Mouse (Mus musculus) embryonic facial prominence, embryonic 12.5 days (tissue): Measurements from ENCODE around the gene Tpo. TPM values are rescaled to one million over a fixed set of nuclear protein-coding genes. Genes with fewer than 3 reads are reported as not detected.

ENCODE experiments used
- ATAC-seq: fragments of 200-750 bp; cut with Nextera tagmentation; 2 replicates; pipeline ENCODE4 v1.8.0; 2017; ENCODE audit not compliant: insufficient number of reproducible peaks, insufficient read depth, low FRiP score, low TSS enrichment
- H3K27ac ChIP-seq: fragments of 300-500 bp; sonication (generic); 2 replicates; pipeline ENCODE4 v1.5.1; 2016; ENCODE audit warnings: mild to moderate bottlenecking
- H3K27me3 ChIP-seq: fragments of 300-500 bp; sonication (generic); 2 replicates; pipeline ENCODE4 v1.6.1; 2016; ENCODE audit warnings: mild to moderate bottlenecking, moderate library complexity
- H3K36me3 ChIP-seq: fragments of 300-500 bp; sonication (generic); 2 replicates; pipeline ENCODE4 v1.6.1; 2016; ENCODE audit warnings: mild to moderate bottlenecking
- H3K4me1 ChIP-seq: fragments of 300-500 bp; sonication (generic); 2 replicates; pipeline ENCODE4 v1.6.1; 2016
- H3K4me2 ChIP-seq: fragments of 300-500 bp; sonication (generic); replicated peaks from 2 replicates; pipeline ENCODE4 v1.6.1; 2016; ENCODE audit warnings: mild to moderate bottlenecking, moderate library complexity
- H3K4me3 ChIP-seq: fragments of 300-500 bp; sonication (generic); 2 replicates; pipeline ENCODE4 v1.5.1; 2016; ENCODE audit warnings: mild to moderate bottlenecking
- H3K9ac ChIP-seq: fragments of 300-500 bp; sonication (generic); 2 replicates; pipeline ENCODE4 v1.6.1; 2016; ENCODE audit warnings: mild to moderate bottlenecking, moderate library complexity
- H3K9me3 ChIP-seq: fragments of 300-500 bp; sonication (generic); 2 replicates; pipeline ENCODE4 v1.6.1; 2016; ENCODE audit warnings: mild to moderate bottlenecking, moderate library complexity
- WGBS: fragments of 180-500 bp; shearing (Covaris S2); methylation state at CpG from one replicate; pipeline ENCODE4 v1.1.7; 2016; 5-methylcytosine and 5-hydroxymethylcytosine counted together
- polyA plus RNA-seq: library from polyadenylated mRNA; unstranded; fragments of >200 nt; fragmentation: Nextera tagmentation; extraction: Ambion mirVana; gene quantifications from 2 replicates; pipeline ENCODE4 v1.2.1, GENCODE M21; 2016

Tpo gene
- polyA plus RNA-seq, 1 experiment from 2014 or later = 0.08 TPM

DNA sequence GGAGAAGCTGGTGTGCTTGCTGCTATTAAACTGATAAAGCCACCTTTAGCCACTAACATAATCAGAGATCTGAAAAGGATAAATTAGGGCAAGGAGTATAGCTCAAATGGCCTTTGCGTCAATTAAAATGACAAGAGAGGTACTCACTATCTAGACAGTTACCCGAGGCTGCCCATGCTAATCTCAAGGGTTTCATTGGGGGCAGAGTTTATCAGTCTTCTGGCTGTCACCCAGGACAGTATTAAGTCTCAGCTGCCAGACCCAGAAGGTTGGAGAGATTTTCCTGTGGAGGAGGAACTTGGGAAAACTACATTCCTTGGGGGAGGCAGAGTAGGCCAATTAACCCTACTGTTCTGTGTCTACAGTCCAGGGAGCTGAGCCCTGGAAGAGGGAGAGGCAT lies 63.1 kb downstream of the Tpo start:
- no peak for ATAC-seq
- H3K27ac ChIP-seq = no peak overlapping the region
- H3K4me3 ChIP-seq = no peak overlapping the region
- H3K4me2 ChIP-seq = no peak overlapping the region
- H3K9me3 ChIP-seq = no peaks in the 10 kb centered on the region
- WGBS = 74% methylated on average over 2 of the region's 2 CpGs
- no peak overlapping the region for H3K9ac ChIP-seq
- no peaks in the 10 kb centered on the region for H3K27me3 ChIP-seq
- no peaks in the 10 kb centered on the region for H3K36me3 ChIP-seq
- no peaks in the 10 kb centered on the region for H3K4me1 ChIP-seq

DNA sequence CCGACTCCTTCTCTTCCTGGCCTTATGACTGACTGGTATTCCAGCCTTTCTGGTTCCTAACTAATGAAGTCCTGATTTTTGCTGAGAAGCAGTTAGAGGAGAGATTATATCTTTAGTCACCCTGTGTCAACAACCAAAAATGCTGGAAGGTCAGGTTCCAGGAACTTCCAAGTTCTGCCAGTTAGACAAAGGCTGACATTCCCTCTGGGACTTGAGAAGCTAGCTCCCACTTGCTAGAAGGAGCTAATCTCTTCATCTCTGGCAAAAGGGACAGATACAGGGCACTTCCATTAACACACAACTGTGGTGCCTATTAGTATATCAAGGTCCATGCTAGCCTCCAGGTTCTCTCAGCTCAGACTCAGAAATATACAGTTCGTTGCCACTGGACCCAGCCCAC lies 64.6 kb downstream of the Tpo start:
- no peak for ATAC-seq
- H3K36me3 ChIP-seq = no peaks in the 10 kb centered on the region
- no peak overlapping the region for H3K9ac ChIP-seq
- no peak overlapping the region for H3K4me3 ChIP-seq
- no peaks in the 10 kb centered on the region for H3K9me3 ChIP-seq
- H3K27me3 ChIP-seq = no peaks in the 10 kb centered on the region
- H3K4me1 ChIP-seq = no peaks in the 10 kb centered on the region
- no peak overlapping the region for H3K4me2 ChIP-seq
- H3K27ac ChIP-seq = no peak overlapping the region
- WGBS = 69% methylated on average over 2 of the region's 2 CpGs

DNA sequence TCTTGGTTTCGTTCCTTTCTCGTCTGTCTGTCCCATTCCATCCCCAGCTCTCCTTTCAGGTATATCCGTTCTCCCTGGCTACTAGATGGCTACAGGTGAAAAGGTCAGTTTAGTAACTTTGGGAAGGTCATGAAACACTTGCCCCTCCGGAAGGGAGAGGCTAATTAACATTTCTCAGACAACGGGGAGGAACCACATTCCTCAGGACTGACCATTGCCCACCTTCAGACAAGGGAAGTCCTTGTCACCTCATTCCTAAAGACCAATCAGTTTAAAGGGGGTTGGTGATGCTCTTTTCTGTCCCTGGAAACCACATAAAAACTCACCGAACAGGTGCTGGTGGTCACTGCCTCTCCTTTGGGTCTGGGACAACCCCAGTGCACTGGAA lies 70.3 kb downstream of the Tpo start:
- H3K9ac ChIP-seq = no peak overlapping the region

DNA sequence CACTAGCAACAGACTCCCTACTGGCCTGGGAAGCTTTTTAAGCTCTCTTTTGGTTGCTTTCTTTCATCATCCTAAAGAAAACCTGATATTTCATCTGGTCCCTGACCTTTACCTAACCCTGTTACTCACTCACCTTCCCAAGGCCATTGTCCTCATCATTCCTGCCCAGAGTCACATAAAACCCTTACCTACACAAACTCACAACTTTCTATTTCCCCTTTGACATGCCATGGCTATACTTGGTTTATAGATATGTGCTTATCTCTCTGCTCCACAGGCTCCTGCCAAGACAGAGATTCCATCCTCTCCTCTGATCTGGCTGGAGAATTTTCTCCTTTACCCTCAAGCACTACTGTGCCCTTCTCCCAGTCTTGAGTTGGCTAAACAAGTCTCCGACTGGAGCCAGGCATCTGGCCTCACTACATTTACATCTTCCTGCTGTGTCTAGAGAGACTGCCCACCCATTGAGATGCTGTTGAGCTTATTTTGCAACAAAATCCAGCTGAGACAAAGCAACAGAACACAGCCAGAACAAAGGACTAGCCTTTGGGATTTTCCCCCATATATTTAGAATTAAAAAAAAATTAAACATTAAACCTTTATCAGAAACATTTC lies 70.8 kb downstream of the Tpo start:
- H3K4me2 ChIP-seq = no peak overlapping the region
- 16% methylated on average over 1 of the region's 1 CpGs for WGBS
- no peak for ATAC-seq
- H3K27me3 ChIP-seq = no peaks in the 10 kb centered on the region
- H3K4me1 ChIP-seq = no peaks in the 10 kb centered on the region
- H3K9me3 ChIP-seq = no peaks in the 10 kb centered on the region
- no peak overlapping the region for H3K27ac ChIP-seq
- H3K36me3 ChIP-seq = no peaks in the 10 kb centered on the region
- H3K4me3 ChIP-seq = no peak overlapping the region
- H3K9ac ChIP-seq = no peak overlapping the region

More for the DNA sequence above, 70.3 kb downstream of the Tpo start:
- WGBS = 21% methylated on average over 6 of the region's 6 CpGs
- Histone ChIP-seq H3K36me3 (no peaks in the 10 kb centered on the region), H3K4me1 (no peaks in the 10 kb centered on the region), H3K4me3 (no peak overlapping the region), H3K9me3 (no peaks in the 10 kb centered on the region), H3K27me3 (no peaks in the 10 kb centered on the region), H3K4me2 (no peak overlapping the region), H3K27ac (no peak overlapping the region)
- no peak for ATAC-seq

DNA sequence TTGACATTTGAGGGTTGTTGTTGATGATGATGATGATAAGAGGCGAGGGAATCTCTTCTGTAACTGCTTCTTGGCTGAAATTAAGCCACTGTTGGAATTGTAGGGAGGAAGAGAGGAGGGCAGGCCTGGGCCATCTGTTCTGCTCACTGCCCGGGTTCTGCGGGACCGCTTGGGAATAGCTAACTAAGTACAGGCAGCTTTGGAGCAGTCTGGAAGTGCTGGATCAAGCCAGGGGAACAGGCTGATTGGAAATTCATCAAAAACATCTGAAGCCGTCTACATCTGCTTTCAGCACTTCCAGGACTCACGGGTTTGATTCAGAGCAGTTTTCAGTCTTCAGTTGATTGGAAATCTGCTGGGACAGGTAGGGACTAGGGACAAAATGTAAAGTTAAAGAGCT lies 74.4 kb downstream of the Tpo start:
- Histone ChIP-seq H3K27me3 (no peaks in the 10 kb centered on the region), H3K9me3 (no peaks in the 10 kb centered on the region), H3K4me3 (no peak overlapping the region), H3K9ac (no peak overlapping the region), H3K4me1 (no peaks in the 10 kb centered on the region), H3K4me2 (no peak overlapping the region), H3K27ac (no peak overlapping the region), H3K36me3 (no peaks in the 10 kb centered on the region)
- 50% methylated on average over 6 of the region's 6 CpGs for WGBS
- ATAC-seq = no peak

DNA sequence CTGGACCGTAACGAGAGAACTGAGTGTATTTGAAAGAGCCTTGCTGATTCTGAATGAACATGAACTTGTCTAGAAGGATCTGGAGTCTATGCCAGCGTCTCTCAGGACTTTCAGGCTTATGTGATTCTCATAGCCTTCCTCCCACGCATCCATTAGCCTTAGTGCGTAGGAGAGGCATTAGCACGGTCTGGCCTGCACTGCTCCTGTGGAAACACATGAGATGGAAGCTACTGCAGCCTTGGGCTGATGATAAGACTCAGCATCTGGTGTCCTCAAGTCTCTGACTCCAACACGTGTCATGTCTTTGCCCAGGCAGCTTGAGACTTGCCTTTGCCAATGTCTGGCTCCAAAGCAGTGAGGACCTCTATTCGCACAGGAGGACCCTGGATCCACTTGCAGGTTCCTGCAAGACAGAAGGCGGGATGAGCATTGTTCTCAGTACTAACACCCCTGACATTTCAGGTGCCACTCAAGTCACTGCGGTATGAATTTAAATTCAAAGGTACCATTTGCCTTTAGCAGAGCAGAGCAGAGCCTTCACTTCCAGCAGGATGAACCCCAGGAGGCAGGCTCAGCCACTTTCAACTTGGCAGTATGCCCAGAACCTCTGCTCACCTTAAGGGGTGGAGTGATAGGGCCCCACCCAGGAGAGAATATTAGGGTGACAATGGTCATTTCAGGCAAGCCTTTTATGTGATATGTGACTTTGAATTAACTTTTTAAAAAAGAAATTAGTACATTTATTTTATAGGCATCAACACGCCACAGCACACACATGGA lies 77.5 kb downstream of the Tpo start:
- Histone ChIP-seq H3K36me3 (no peaks in the 10 kb centered on the region), H3K4me2 (no peak overlapping the region), H3K9ac (no peak overlapping the region), H3K27ac (no peak overlapping the region), H3K9me3 (no peaks in the 10 kb centered on the region), H3K27me3 (no peaks in the 10 kb centered on the region), H3K4me1 (no peaks in the 10 kb centered on the region), H3K4me3 (no peak overlapping the region)
- ATAC-seq = no peak
- 86% methylated on average over 11 of the region's 11 CpGs for WGBS

DNA sequence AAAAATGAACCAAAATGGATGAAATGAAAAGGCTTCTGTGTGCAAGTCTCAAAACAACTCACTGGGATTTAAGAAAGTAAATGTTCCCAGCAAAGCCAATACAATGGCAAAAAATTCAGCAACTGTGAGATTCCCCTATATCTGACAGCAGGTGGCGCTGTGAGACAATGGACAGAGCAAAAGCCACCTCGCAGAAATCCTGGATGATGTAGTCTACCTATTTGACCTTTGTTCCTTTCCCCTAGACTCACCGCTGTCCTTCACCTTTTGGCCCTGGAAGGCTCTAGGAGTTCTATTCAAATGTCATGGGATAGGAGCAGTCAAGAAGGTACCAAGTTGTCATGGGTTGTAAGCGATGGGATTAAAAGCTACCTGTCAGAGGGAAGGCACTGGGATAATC lies 82.2 kb downstream of the Tpo start:
- Histone ChIP-seq H3K27me3 (no peaks in the 10 kb centered on the region), H3K4me3 (no peak overlapping the region), H3K4me1 (no peaks in the 10 kb centered on the region), H3K36me3 (no peaks in the 10 kb centered on the region), H3K9me3 (no peaks in the 10 kb centered on the region), H3K27ac (no peak overlapping the region), H3K4me2 (no peak overlapping the region), H3K9ac (no peak overlapping the region)
- no peak for ATAC-seq
- 19% methylated on average over 4 of the region's 4 CpGs for WGBS

DNA sequence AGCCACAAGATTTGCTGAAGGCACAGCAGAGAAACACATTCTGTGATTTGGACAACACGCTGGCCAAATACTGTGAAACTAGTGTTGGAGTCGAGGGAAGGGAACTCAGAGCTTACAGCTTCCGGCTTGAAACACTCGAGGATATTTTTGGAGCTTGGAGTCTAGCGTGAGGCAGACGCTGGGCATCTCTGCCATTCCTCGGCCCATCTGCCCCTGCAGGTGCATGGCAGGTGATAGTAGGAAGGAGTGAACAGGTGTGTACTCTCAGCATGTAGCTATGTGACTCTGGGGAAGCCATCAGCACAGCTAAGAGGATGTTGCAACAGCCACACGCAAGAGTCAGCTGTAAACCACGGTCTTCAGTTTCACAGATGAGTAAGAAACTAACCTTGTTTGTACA lies 82.6 kb downstream of the Tpo start:
- Histone ChIP-seq H3K9ac (no peak overlapping the region), H3K9me3 (no peaks in the 10 kb centered on the region), H3K4me2 (no peak overlapping the region), H3K27ac (no peak overlapping the region), H3K4me1 (no peaks in the 10 kb centered on the region), H3K4me3 (no peak overlapping the region), H3K27me3 (no peaks in the 10 kb centered on the region), H3K36me3 (no peaks in the 10 kb centered on the region)
- no peak for ATAC-seq
- WGBS = 76% methylated on average over 9 of the region's 9 CpGs

DNA sequence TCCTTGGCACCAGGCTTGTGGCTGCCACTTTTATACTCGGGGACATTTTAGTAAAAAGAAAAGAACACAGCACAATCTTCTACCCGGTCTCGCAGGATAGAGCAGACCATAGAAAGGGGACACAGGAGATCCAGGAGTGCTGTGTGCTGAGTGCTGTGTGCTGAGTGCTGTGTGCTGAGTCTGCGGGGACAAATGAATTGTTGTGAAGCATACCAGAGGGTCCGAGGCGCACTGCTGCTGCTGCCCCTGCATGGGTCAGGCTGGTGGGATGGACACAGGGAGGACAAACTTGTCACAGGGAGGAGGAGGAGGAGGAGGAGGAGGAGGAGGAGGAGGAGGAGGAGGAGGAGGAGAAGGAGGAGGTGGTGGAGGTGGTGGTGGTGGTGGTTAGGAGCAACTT lies 83.6 kb downstream of the Tpo start:
- H3K27me3 ChIP-seq = no peaks in the 10 kb centered on the region
- no peak overlapping the region for H3K4me2 ChIP-seq
- no peak overlapping the region for H3K9ac ChIP-seq
- H3K4me3 ChIP-seq = no peak overlapping the region
- H3K36me3 ChIP-seq = no peaks in the 10 kb centered on the region
- no peak for ATAC-seq
- no peaks in the 10 kb centered on the region for H3K9me3 ChIP-seq
- H3K4me1 ChIP-seq = no peaks in the 10 kb centered on the region
- no peak overlapping the region for H3K27ac ChIP-seq
- 80% methylated on average over 6 of the region's 6 CpGs for WGBS

DNA sequence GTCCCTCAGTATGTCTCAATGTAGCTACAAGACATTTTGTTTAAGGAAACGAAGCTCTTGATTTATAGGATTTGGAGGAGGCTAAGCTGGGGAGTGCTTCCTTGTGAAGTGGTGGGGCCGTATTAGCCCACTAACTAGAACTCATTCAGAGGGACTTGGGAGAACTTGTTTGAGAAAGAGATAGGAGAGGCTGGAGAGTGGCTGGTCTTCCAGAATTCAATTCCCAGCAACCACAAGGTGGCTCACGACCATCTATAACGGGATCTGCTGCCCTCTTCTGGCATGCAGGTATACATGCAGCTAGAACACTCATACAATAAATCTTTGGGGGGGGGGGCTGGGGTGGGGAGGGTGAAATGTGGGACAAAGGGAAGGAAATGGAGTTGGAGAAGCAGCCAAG lies 92.3 kb downstream of the Tpo start:
- Histone ChIP-seq H3K36me3 (no peaks in the 10 kb centered on the region), H3K4me2 (no peak overlapping the region), H3K27ac (no peak overlapping the region), H3K9ac (no peak overlapping the region), H3K4me1 (no peaks in the 10 kb centered on the region), H3K4me3 (no peak overlapping the region), H3K27me3 (no peaks in the 10 kb centered on the region), H3K9me3 (no peaks in the 10 kb centered on the region)
- 27% methylated on average over 4 of the region's 4 CpGs for WGBS
- ATAC-seq = no peak

DNA sequence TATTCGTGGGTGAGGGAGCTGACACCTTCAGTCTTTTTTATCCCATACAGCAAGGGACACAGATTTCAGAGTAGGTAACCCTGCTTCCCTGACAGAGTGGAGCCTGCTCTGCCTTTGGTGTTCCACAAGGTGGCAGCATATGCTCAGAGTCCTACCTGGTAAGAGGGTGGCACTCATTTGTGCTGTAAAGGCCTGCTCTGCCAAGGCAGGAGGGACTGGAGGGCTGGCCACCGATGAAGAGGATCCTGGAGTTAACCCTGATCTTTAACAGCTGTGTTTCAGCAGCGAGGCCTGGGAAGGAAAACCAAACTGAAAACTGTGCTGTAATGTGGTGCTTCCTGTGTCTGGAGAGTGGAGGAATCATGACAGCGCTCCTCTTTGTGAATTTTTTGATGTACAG lies 92.9 kb downstream of the Tpo start:
- Histone ChIP-seq H3K36me3 (no peaks in the 10 kb centered on the region), H3K27me3 (no peaks in the 10 kb centered on the region), H3K27ac (no peak overlapping the region), H3K4me3 (no peak overlapping the region), H3K9me3 (no peaks in the 10 kb centered on the region), H3K4me1 (no peaks in the 10 kb centered on the region), H3K4me2 (no peak overlapping the region), H3K9ac (no peak overlapping the region)
- ATAC-seq = no peak
- WGBS = 45% methylated on average over 4 of the region's 4 CpGs

DNA sequence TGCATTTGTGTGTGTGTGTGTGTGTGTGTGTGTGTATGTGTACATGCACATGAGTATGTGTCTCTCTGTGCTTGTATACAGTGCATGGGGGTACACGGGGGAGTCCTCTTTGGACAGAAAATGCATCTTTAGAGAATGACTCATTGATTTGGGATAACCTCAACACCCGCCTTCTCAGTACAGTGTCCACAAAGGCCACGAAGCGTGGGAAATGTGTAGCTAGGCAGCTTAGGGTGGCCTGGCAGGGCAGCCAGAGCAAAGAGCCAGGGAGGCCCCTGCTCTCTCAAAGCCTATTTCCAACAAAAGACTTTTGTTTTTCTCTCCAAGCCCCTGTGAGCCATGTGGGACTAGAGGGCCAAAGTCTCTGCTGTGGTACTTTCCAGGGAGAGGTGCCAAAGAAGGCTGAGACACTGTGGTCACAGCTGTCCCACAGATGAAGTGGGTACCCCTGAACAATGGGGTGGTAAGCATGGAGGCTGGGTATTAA lies 95.8 kb downstream of the Tpo start:
- Histone ChIP-seq H3K9ac (no peak overlapping the region), H3K27me3 (no peaks in the 10 kb centered on the region), H3K4me2 (no peak overlapping the region), H3K4me3 (no peak overlapping the region), H3K4me1 (no peaks in the 10 kb centered on the region), H3K9me3 (no peaks in the 10 kb centered on the region), H3K27ac (no peak overlapping the region), H3K36me3 (no peaks in the 10 kb centered on the region)
- ATAC-seq = 0 out of 2 replicates have a peak, but pooled peaks have one; percentile 19
- WGBS = 63% methylated on average over 4 of the region's 4 CpGs
